Mouse (Mus musculus) mesoderm, embryonic 11.5 days (tissue): ENCODE measurements at regions not wholly inside any gene's neighbourhood (a gene's known extent, or its start where the extent isn't known, plus 50 kb on each side); places are given as distances from the start of the nearest gene placed in this dataset.
"Not testable (repeated sequence)": the region's sequence is repeated elsewhere in the genome, so short reads cannot be mapped to it uniquely, and the experiment has no call there.

Source experiments
- DNase-seq: peaks from one replicate; pipeline ENCODE4 v3.0.0-alpha.2; 2012; ENCODE audit warnings: low read depth, low spot score

DNA sequence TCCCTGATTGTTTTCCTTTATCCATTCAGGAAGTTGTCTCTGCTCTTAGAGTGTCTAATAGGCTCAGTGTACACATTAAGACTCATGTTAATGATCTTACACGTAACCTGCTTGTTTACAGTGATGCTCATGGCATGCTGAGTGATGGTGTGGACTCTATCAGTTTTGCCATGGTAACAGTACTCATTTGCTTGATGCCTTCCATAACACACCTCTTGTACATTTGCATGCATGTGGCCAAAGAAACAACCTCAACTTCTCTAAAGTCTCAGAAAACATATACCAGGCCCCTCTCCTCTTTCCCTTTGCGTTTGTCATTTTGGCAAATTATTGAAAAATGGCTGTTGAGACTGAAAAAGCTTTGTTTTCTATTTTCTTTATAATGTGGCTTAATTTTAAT lies 155.0 kb downstream of the Ube2e3 start:
- no peak for DNase-seq

DNA sequence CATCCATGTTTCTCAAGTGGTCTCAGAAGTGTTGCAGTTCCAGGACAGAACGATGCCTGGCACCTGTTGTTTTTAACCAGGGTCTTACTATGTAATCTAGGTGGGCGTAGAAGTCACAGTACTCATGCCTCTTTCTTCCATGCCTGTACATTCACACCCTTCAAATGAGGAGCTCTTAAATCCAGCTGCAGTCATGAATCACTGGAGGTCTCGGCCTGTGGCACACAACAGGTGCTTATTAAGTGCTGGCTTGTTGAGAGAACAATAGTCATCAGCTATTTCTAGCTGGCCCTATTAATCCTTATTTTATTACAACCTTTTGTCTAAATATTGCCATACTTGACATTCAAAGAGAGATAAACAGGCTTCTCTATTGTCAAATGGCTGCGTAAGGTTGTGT lies 157.8 kb downstream of the Ube2e3 start:
- DNase-seq, result no peak

DNA sequence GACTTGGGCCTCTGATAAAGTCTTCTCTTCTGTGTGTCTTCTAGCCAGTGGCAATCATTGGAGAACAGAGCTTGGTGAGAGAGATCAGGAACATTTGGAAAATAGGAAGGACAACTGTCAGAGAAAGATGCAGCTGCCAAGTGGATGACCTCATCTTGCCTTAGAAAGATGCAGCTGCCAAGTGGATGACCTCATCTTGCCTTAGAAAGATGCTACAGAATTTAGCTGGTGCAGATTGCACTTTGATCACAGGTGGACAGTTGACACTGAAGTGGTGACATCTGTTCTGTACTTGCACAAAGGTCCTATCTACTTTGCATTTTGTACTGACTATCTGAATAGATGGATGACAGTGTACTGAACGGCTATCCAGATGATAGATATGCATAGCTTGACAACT lies 163.1 kb downstream of the Ube2e3 start:
- DNase-seq, result no peak

DNA sequence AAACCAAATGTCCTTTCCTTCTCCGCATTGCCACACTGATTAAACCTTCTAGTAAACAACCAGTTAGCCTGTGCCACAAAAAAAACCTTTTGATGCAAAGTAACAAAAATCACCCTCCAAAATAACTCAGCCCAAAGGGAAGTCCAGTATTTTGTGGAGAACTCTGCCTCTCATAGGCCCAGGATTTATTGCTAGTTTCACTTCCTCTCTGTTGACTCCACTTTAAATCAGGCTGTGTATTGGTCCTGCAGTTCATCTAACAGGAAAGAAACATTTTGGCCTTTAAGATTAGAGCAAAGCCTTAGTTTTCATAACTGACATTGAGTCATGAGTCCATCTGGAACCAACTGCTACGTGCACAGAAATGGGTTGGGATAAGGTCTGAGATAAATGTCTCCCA lies 168.4 kb downstream of the Ube2e3 start:
- no peak for DNase-seq

DNA sequence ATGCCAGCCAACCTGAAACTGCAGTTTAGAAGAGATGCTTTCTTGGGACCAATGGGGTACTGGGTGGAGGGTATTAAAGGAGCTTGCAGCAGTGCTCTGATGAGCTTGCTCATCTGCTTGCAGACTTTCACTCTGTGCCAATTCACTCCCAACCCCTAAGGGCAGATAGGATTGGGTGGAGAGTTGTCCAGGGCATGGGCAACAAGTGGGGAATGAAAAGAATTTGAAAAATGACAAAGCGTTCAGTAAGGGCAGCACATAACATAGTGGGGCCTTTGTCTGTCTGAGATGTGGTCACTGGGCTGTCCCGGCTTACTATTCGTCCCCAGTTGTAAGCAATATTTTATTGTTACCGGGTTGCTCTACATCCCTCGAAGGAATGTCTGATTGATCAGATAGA lies 170.7 kb downstream of the Ube2e3 start:
- peak; percentile 44 for DNase-seq

DNA sequence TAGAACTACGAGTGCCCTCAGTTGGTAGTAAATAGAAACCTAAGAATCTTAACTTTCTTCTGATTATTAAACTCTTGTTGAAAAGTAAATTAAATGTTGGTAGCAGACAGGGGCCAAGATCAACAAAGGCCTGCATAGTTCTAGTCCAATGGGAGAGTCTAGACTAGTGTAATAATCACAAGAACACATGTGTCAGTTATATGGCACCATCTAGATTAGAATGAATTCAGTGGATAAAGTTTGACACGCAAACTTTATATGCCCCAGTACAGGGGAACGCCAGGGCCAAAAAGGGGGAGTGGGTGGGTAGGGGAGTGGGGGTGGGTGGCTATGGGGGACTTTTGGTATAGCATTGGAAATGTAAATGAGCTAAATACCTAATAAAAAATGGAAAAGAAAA lies 176.9 kb downstream of the Ube2e3 start:
- not testable (repeated sequence) for DNase-seq

DNA sequence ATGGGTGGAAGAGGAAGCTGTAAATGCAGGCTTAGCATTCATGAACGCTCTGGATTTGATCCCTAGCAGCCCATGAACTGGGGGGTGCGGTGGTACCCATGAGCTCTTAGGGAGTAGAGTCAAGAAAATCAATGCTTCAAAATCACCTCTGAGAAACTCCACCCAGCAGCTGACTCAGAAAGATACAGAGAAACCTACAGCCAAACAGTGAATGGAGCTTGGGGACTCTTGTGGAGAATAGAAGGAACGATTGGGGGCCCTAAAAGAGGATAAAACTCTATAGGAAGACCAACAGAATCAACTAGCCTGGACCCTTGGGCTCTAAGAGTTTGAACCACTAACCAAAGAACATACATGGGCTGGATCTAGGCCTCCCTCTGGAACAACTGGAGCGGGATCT lies 177.6 kb downstream of the Ube2e3 start:
- no peak for DNase-seq

DNA sequence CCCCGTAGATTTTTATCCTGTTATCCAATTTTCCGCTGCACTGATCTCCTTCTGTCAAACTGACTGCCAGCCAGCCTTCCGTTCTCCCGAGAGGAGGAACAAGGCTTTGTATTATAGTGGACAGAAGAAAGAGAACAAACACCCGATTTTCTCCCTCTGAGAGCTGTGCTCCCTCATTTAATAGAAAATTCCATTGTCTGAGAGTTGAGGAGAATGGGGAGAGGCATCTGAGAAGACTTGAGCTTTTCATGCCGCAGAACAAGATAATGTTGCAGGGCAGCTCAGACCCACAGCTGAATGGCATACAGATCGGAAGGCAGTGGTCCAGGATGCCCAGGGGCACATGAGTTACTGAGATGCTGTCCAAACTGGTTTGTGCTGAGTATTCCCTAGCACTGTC lies 180.1 kb downstream of the Ube2e3 start:
- peak; percentile 40 for DNase-seq

DNA sequence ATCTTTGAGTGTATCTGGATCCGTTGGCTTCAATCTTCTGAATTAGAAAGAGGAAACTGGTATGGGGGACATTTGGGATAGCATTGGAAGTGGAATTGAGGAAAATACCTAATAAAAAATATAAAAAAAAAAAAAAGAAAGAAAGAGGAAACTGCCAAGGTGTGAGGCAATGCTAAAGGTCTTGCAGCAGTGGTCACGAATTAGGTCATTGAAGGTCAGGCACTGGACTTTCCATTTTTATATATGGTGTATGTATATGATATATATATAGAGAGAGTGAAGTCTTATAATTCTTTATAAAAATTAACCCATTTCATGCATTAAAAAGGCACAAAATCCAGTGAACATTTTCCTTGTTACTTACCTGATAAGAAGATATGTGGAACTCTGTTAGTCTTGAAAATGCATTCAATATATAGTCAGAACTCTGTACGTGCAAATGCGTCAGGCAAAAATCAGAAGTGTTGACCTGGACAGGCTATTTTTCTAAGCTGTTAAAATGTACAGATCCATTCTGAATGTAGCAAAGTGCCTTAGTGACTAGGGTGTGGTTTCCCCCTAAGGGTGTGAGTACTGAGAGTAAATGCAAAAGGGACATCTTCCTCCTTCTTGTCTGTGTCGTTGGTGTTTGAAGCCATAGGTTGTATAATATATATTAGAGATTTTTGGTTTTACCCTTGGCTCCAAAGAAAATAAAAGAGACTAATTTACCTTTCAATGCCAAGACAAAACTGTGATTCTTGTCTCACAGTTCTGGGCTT lies 181.0 kb downstream of the Ube2e3 start:
- no peak for DNase-seq

DNA sequence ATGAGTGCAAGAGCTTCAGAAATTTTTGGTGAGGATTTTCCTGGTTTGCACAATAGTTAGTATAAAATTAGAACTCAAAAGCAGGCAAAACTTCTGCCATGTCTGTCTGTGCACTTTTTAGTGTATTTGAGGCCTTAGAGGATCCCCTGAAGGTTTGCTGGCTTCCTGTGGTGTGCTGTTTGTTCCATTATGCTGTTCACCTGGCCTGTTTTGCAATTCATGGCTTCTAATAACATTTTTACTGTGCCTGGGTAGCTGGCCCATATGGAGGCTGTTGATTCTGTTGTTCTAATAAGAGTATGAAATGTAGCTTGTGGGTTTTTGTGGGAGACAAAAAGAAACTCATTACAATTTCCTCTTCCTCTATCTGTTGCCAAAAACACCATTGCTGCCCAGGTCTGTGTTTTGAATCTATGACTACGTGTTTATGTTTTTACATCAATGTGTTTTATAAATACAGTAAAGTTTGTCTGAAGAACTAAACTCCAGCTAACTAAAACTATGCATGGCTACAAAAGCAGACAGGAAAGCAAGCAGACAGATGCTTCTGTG lies 182.6 kb downstream of the Ube2e3 start:
- DNase-seq, result no peak

DNA sequence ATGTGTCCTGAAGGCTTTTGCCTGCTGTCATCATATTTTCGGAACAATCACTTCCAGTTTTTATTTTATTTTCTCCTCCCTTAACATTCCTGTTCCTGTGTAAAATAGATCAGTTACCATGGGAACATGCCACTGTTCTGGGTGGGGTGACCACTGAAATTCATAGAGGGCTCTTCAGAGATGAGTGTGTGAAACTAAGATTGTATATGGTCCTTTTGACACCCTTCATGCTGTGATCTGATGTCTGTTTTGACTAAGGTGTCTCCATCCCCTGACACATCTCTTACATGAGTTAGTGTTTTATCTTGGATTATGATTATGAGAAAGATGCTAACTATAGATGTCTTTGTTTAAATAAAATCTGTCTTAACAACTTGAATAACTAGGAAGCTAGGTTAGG lies 184.3 kb downstream of the Ube2e3 start:
- no peak for DNase-seq

DNA sequence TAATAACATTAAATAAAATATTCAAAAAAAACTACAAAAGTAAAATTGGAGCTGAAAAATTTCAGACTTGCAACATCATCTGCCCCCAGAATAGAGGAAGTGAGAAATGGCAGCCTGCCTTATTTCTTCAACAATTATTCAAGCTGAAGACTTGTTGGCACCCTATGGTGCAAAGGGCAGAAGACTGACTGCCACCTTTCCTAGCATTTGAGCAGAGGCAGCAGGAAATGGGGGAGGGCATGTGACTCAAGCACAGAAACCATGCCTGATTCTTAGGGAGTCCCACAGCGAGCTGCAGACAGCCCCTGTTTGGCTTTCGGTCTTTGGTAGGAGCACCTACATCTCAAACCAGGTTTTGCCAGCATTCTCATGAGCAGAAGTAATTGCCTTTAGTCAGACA lies 188.2 kb downstream of the Ube2e3 start:
- no peak for DNase-seq

DNA sequence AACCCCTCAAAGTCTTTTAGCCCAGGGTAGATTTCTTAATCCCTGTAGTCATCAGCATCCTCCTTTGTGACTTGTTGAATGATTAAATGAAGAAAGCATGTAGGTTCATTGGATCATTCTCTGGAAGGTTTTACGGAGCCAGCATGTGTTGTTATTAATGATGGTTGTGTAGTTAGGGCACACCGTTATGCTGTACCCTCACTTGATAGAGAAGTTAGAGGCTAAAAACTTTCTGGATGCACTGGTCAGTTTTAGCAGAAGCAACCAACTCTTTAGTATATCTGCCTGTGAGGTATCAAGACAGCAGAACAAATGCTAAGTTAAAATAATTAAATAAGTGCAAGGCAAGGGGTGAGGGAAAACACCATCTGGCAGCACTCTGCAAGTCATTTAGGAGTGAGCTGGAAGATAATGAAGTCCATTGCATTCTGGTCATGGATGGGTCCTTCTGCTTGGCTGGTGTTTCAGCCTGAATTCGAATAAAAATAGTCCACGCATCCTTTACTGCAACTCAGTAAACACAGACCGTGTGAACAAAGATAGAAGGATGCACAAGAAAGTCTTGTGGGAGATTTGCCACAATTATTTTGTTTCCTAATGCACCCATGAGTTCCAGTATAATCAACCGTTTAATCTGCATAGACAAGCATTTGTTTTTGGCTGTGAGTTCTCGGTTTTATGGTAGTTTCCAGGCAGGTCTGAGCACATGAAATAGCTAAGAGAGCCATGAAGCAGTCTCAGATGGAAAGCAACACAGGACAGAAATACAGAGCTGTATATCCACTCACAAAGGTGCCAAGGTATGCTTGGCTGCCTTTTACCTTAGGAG lies 191.4 kb downstream of the Ube2e3 start:
- DNase-seq, result no peak

DNA sequence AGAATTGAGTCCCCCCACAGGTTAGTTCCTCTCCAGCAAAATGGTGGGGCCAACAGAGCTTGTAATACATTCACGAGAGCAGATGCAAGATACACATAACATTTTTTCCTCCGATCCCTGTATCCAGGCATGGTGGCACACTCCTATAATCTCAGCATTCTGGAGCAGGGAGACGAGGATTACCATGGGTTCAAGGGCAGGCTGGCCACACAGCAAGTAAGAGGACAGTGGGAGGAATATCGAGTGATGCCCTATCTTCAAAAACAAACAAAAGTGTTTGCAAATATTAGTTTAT lies 192.0 kb downstream of the Ube2e3 start:
- no peak for DNase-seq

DNA sequence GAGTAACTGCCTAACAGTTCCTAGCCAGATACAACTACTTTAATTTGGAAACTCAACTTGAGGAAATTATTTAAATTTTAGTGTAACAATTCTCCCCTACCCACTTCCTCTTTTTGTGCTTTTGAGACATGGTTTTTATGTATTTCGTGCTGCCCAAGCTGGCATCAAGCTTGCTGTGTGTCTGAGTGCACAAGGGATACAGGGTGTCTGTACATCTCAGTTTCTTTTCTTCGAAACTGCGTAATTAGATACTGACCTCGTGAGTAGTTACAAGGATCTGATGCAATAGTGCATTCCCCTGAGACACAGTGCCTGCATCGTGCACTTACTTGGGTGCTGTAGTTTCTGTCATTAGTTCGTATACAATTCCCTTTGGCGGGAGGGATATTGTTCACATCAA lies 192.4 kb downstream of the Ube2e3 start:
- no peak for DNase-seq

DNA sequence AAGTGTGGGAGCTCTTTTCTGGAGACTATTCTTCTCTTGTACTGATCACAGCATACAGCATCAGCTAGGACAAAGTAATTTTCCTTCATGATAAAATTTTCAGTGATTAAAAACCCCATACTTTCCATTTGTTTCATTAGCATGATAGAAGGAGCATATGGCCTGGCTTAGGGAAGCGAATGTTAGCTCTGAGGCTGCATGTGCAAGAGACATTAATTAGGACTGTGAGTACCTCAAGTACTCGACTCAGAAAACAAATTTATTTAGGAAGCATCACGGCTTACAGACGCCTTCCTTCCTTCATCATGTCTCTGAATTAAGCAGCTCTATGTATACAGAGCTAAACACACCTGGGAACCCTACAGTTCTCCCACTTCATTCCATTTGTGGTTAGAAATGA lies 193.6 kb upstream of the Itga4 start:
- no peak for DNase-seq

DNA sequence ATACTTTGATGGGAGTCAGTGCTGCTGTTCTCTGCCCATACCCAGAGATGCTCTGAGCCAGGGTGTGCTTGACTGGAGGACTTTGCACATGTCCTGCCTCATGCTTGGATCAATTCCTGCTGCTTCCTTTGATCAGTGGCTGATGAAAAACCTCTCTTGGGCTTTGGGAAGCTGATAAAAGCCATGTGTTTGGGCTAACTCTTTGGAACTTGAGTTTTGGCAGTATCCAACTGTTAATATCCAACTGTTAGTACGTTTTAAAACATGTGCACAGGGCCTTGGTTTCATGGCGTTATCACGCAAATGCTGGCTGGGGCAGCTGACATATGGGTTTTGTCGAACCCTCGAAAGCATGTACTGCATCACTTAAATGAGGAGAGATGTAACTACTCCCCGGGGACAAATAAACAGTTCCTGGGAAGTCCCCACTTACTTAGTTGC lies 193.0 kb upstream of the Itga4 start:
- DNase-seq, result peak; percentile 35

DNA sequence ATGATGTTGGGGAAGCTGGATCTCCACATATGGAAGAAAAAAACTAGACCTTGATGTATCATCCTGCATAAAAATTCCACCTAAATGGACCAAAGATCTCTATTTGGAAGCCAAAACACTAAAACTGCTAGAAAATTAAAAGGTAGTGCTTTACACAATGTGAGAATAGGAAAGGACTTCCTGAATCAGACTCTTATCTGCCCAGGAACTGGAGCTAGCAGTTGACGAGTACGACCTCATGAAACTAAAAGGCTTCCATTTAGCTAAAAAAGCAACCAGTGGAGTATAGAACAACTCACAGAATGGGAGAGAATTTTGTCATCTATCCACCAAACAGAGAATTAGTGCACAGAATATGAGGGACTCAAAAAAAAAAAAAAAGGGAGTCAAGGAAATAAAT lies 191.6 kb upstream of the Itga4 start:
- DNase-seq, result no peak

DNA sequence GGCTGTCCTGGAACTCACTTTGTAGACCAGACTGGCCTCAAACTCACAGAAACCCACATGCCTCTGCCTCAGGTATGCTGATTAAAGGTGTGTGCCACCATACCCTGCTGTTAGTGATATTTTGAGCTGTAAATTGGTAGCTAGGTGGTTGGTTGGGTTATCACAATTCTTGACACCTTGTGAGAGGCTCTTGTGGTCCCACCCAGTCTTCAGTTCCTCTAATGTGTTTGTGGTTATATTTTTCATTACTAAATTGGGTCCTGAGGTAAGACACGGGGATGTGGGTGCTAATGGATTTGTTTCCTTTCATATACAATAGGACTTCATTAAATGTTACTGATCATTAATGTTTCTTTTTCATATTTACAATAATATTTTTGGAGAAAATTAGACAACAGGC lies 189.9 kb upstream of the Itga4 start:
- no peak for DNase-seq

DNA sequence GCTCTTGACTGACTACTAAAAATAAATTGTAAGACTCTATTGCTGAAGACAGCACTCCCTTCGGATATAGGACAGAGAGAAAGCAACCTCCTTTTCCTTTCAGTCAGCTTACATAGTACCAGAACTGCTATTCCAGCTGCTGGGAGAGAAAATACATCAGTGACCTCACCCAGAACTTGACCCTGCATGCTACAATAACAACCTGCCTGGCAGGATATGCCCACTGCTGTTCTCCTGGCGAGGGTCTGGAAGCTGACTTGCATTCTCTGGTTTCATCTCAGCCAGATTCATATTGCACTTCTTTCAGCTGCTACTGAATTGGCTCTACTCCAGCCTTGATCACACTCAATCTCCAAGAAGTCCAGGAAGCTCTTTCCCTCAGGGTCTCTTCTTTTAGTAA lies 179.1 kb upstream of the Itga4 start:
- DNase-seq, result peak; percentile 37

DNA sequence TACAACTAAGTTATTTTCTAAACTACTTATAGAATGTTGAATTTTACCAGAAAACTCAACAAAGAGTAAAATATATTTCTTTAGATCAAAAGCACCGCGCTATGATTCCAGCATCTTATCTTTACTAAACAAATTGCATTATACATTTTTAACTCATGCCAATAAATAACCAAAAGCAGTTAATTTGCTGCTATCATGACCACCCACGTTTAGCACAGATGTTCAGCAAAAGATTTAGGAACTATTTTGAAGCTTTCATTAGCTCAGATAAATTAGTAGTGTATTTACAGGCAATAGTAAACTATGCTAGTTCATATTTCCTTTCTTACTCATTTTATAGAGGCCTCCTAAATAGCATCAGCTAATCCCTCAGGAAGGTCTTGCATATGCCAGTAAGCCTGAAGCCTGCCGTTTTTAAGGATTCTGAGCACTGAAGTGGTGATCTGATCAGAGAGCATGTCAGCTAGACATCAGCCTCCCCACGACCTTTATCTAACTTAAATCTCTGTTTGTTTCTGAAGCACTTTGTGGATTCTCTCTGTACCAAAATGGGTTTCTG lies 176.3 kb upstream of the Itga4 start:
- DNase-seq, result no peak

DNA sequence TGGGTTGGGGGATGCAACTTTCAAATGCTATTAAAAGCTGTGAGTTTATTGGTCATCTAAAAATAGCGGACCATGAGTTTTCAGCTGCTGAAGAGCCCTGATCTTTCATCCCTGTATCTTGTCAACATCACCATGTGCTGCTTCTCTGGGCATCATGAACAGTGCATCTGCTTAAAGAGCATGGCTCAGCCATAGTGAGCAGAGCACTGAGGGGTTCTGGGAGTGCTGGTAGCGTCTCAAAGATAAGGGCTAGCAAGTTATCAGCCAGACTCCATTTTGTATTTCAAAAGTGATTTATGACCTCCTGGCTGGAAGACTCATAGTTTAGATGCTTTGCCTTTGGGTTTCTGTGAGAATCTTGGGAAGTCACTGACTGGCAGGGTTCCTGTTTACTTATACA lies 173.5 kb upstream of the Itga4 start:
- DNase-seq, result no peak

DNA sequence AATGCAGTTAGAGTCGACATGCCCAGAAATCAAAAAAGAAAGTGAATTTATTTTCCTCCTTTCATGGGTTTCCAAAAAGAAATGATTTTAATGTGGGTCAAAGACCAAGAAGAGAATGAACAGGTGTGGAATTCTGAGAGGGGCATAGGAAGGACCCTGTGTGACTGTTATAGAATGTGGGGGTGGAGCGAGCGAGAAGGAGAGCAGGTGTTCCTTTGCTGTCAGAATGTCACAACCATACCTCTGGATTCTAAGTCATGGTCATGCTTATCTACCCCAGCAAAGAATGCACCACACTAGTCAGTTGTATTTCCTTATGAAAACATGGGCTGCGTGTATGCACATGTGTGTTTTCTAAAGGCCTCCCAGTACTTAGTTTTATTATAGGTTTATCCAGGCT lies 168.9 kb upstream of the Itga4 start:
- no peak for DNase-seq
